Mouse (Mus musculus) heart, embryonic 11.5 days (tissue): ENCODE measurements around the gene Mkrn3. TPM values are rescaled to one million over a fixed set of nuclear protein-coding genes. Genes with fewer than 3 reads are reported as not detected.

ENCODE experiments used
- polyA plus RNA-seq: library from polyadenylated mRNA; unstranded; fragments of >200 nt; fragmentation: Nextera tagmentation; extraction: Ambion mirVana; gene quantifications from 2 replicates; pipeline ENCODE4 v1.2.1, GENCODE M21; 2014

Gene Mkrn3
- polyA plus RNA-seq, 1 experiment from 2014 or later = 3.7 TPM

Other genes with a start within 250 kb of the Mkrn3 start
- gene Ndn, start 73.6 kb downstream of the Mkrn3 start, polyA plus RNA-seq = 72.8 and 83.9 TPM in 2 replicates
- gene Magel2, start 43.1 kb downstream of the Mkrn3 start, polyA plus RNA-seq = 0.51 and 0.93 TPM in 2 replicates
- gene Peg12, start 44.4 kb upstream of the Mkrn3 start, polyA plus RNA-seq = 12.3 and 14.6 TPM in 2 replicates